Mouse (Mus musculus): ENCODE measurements at regions not wholly inside any gene's neighbourhood (a gene's known extent, or its start where the extent isn't known, plus 50 kb on each side); places are given as distances from the start of the nearest gene placed in this dataset.
"Not testable (repeated sequence)": the region's sequence is repeated elsewhere in the genome, so short reads cannot be mapped to it uniquely, and the experiment has no call there.

DNA sequence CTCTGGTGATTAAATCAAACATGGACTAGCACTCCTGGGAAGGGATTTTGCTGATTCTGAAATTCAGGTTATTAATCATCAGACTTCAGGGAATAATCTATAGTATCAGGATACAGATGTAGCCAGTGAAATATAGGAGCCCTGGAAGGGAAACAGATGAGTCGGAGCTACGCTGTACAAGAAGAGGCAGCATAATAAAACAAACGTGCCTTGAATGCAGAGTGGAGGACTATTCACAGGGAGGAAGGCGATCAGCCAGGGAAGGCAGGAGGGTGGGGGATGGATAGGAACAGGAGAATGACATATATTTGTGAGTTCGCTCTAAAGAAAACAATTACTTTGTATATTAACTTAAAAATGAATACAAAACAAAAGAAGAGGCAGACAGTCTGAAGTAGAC, 286.6 kb upstream of the Got2 start:
- DNase-seq, result no peak

DNA sequence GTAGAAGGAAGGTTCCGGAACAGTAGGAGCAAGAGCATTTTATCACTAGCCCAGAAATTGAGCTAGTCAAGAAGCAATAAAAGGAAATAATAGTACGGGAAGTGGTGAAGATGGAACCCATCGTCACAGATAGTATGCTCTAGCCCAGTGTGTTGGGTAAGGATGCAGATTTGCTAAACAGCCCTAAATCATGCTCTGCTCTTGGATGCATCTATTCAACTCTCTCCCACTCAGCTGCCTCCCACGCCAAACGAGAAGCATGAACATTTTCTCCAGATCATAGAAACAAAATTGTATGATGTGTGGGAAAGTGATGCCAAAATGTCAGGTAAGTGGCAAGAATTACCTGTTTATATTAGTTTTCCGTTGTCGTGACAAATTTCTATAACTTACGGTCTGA, 276.6 kb upstream of the Got2 start:
- no peak for DNase-seq

DNA sequence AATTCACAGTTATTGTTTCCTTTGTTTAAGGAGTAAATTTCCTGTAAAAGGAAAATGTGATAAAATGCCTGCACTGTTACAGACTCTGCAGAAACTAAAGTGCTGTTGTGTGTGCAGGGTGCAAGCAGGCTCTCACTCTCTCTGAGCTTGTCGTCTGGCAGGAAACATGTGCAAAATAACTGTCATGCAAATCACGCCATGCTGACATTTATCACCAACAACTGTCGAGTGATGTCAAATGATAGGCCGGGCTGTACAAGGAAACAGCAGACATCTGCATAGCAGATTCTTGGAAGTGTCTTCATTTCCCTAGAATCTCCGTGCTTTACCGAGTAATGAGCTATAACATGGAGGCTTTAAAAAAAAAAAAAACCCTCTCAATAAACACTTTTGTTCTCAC, 271.6 kb upstream of the Got2 start:
- DNase-seq, result no peak

DNA sequence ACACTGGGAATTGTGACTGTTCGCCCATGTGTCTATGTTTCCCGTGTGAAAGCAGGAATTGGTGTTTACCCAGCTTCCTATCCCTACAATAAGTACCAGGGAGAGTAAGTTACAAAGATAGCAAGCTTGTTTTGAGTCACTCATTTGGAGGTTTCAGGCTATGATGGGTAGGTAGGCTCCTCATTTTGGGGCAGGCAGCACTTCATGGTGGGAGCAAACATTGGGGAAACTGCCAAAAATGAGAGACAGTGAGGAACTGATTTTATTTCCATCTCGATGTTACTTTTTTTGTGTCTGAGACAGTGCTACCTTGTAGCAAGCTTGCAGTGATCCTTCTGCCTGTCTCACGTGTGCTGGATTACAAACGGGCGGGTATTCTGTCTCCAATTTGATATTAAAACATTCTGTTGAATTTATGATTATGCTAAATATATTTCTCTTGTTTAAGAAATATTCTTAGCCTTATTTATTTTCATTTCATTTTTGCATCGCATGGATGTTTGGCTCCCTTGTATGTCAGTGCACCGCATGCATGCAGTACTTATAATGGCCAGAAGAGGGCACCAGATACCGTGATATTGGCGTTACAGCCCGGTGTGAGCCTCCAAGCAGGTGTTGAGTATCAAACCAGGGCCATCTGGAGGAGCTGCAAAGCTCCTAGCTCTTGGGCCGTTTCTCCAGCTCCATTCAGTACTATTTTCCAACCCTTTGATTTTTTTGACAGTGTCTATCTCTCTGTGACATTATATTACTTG, 264.3 kb upstream of the Got2 start:
- peak; percentile 46 for DNase-seq

DNA sequence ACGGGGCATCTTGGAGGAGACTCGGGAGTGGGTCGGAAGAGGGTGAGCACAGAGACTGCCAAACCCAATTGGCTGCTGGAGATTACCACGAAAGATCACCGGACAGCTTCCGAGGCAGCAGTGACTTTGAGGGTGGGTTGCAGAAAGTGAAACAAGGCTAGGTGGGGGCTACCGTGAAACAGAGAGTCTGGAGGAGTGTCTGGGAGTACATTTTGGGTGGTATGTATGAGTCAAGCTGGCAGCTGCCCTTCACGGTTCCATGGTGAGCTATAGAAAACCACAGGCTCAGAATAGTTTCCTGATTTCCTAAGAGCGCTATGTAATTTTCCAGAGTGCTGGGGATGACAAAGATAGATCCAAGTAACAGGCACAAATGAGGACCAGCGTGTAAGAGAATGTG, 263.7 kb upstream of the Got2 start:
- DNase-seq, result no peak

DNA sequence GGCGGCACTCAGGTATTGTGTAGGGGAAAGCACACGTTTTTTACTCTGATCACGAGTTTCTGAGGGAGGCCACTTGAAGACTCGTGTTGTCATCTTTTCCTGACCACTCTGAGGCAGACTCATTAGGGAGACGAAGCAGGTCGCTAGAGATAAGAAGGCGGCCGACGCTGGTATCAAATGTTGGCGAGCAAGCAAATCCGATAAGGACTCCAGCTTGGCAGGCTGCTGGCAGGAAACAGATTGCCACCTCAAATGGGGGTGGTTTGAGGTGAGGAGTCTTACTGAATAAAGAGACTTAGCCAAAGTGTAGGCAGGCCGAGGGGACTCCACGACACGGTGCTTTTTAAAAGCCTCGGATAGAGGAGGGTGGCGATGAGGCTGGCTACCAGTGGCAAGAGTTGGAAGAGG, 262.7 kb upstream of the Got2 start:
- DNase-seq, result no peak

DNA sequence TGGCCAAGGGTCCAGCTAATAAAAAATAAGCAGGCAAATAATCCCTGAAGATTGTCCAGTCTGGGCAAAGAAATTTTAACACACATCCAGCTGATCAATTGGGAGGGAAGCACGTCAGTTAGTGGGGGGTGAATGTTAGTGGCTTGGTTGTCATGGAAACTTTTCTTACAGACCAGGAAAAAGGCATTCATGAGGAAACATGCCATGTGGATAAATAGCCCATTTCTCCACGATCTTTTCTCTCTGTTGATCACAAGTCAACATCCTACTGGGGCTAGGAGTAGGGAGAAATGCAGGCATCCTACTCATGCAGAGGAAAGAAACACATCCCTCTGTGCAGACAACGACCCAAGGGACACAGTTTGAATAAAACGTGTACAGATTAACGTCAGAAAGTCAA, 243.8 kb upstream of the Got2 start:
- DNase-seq, result no peak

DNA sequence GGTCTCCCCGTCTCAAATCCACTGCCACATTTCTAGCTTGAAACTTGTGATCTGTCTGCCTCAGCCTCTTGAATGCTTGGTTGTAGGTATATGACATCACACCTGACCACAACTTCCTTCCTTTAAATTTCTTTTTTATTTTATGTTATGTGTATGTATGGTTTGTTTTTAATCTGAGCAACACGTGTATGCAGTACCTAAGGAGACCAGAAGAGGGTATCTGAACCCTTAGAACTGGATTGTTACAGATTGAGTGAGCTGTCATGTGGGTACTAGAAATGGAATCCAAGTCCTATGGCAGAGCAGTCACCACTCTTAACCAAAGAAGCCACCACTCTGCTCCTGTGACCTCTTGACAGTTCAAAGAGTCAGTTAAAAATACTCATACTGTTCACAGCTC, 240.0 kb upstream of the Got2 start:
- DNase-seq, result no peak

DNA sequence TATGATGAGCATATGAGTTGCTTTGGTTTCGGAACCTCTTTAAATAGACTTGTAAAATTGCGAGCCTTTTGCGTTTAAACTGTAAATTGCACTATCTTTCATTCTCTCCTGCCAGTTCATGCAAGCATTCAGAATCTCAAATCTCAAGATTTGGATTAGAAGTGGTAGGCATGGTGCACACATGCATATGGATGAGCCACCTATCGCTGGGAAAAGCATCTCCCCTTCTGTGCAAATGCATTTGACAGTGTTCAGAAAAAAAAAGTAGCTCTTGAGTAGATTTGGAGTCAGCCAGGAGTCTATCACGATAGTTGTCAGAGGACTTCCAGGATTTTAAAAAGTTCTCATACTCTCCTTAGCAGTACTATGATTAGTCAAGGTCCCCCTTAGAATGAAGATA, 212.5 kb upstream of the Got2 start:
- no peak for DNase-seq

DNA sequence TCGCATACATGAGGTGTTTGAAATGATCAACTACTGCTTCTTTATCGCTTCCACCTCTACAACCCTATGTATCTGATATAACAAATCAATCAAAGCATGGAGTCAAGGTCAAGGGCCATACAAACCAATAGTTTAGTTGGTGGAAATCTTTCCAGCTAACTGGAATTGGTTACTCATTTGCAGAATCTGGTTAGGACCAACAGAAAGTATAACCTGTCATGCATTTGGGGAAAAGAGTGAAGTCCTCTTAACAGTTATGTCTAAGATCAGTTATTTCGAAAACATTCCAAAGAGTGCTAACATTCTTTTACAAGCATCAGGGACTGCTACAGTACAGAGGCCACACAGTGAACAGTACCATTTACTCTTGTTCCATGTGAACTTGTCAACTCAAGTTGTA, 204.6 kb upstream of the Got2 start:
- no peak for DNase-seq

DNA sequence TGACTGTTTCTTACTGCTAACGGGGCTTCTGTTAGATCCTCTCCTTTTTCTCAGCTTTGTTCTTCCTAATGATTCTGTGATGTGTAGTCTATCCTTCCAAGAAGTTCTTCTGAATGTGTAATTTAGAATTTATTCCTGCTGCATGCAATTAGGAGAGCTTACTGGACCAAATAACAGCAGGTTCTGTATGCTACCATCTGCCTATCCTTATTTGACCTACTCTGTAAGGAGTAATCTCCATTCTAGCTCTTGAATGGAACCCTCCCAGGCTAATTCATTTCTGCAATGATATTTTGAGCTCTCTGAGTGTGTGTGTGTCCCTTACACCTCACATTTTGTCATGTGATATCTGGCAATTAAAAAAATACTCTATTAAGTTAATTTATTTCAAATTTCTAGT, 201.9 kb upstream of the Got2 start:
- no peak for DNase-seq

DNA sequence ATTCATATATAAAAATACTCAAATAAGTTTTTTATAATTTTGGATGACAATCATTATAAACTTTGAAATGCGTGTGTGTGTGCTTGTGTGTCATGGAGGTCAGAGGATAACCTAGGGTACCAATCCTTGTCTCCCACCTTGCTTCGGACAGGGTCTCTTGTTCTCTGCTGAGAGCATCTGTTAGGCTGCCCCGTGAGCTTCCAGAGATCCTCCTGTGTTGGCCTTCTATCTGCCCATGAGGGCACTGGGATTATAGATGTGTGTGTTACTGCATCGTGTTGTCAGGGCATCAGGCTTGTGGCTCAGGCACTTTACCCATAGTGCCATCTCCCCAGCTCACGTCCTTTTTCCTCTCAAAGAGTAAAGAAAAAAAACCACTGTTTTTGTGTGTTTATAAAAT, 180.0 kb upstream of the Got2 start:
- DNase-seq, result no peak

DNA sequence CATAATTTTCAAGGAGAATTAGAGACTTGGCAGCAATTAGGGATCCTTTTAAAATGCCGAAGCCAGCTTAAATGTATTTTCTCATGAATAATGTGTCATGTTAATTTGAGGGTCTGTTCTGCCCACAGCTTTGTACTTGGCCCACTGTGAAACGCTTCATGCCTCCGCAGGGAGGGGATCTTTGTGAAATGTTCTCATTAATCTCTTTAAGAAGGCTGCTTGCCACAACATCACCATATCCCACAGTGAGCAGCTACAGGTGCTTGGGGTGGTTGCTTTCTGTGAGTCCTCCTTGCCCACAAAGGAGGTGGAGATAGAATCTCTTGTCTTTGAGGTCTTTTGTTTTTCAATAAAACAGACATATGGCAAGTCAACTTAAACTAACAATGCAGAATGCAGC, 159.3 kb upstream of the Got2 start:
- DNase-seq, result no peak

DNA sequence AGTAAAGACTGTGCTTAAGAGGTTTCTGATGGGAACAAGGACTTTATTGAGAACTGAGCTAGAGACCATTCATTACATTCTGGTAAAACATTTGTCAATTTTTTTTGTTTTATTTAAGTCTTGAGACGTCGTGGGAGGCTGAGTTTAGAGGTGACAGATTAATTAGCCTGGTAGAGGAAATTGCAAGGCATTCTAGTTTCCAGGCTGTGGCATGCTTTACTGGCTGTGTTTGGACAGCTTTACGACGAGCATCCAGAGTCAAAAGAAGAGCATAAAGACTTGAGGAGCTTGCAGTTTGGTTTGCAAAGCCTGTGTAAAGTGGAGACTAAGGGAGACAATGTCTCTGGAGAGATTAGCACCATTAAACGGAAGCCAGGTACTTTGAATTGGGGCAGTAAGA, 154.0 kb upstream of the Got2 start:
- no peak for DNase-seq

DNA sequence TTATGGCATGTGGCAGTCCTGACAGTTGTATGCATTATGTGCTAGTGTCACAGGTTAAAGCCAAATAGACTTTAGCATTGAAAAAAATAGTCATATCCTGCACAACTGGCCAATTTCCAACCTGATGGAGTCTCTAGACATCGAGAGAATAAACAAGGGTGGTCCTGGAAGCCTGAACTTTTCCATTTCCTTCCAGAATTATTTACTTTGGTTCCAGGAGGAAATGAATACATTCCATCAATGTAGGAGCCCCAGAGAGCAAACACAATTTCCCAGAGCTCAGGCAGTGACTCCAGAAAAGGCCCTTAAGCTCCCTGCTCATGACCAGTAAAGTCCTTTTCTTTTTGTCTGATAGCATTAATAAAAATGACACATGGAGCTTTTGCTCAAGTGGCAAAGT, 151.9 kb upstream of the Got2 start:
- no peak for DNase-seq

DNA sequence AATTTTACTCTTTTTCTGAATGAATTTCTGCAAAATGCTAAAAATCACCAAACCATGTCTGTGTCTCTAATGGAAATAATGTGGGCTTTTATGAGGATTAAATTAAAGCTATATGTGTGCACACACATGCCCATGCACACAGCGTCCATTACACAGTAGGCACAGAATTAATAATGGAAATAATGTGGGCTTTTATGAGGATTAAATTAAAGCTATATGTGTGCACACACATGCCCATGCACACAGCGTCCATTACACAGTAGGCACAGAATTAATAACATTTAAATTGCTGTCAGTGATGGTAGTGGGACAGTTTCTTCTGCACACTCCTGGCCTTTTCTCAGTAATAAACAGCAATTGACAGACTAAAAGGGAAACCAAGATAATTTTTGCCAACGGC, 130.4 kb upstream of the Got2 start:
- not testable (repeated sequence) for DNase-seq

DNA sequence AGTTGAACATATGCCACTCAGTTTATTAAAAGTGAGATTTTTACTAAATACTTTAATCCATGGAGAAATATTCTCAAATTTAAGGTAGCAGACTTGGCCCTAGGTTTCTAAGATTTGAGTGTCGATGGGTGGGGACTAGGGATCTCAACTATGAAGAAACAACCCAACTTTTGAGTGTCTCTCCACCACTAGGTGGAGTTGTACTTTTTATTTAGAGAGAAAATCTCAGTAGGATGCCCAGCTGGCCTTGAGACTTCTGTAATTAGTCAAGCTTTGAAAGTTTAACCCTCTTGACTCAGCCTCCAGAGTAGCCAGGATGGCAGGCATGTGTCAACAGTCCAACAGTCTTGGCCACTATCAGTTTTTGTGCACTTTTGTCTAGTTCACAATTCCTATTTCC, 123.7 kb upstream of the Got2 start:
- DNase-seq, result no peak

DNA sequence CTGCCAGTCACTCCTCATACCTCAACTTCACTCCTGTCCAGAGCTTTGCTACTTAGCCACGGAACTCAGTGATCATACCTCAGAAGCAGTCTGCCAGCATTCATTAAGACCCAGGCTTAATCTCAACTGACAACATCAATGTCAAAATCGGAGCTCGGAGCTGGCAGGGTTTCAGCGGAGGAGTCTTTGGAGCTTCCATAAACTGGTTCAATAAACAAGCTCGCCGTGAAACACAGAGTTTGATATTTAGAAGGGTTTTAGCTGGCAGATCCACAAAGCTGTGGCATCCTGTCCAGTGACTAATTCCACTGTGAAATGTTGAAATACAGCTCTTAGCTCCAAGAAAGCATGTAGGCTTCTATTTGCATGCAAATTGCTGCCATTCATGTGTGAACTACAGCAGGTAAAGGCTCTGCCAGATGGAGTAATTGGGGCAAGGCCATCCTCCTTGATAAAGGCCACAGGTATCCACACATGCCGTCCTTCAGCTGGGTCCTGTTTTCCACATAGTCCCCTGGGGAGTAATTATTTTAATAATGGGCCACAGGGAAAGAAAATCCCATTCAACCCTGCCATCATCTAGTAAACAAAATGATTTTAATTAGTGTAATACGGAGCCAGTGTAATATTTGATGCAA, 103.6 kb upstream of the Got2 start:
- DNase-seq, result no peak

DNA sequence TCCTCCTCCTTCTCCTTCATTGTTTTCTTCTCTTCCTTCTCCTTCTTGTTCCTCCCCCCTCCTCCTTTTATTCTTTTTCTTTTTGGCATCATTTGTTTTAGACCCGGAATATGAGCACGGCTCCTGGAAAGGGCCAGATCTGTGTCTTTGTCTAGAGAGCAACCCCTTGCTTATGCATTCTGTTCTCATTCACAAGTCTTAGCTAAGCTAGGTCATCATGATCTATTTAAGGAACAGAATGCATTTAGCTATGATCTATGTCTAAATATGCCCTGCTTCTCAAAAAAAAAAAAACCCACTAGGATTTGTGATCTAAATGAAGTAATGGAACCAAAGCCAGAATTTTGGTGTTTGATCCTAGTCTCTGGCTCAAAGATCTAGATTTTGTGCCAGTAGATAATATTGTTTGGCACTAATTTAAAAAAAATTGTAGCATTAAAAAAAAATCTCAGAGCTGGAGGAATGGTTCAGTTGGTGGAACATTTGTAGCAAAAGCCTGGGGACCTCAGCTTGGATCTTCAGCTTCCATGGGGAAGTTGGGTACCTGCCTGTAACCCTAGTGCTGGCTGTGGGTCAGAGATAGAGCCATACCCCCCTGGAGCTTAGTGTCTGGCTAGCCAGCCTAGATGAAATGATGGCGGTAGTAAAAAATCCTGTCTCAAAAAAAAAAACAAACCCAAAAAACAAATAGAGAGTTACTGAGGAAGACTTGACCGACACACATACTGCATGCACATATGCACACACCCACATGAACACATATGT, 100.5 kb upstream of the Got2 start:
- DNase-seq, result no peak

DNA sequence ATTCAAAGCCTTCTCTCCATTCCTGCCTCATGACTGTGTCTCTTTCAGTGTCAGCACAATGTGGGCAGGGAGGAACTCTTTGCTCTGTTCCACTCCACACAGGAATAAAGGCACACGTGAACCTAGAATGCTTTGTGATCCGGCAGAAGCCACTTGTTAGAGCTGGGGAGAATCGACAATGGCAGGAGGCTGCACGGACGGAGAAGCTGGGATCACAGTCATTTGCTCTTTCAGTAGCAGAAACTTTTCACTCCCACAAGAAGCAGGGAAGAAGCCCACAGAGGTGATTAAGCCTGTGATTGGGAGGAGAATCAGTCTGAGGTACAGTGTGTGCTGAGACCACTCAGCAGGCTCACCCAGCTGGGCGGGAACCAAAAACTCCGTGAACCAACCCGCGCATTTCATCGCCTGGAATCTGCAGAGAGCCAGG, 98.7 kb upstream of the Got2 start:
- DNase-seq, result no peak

DNA sequence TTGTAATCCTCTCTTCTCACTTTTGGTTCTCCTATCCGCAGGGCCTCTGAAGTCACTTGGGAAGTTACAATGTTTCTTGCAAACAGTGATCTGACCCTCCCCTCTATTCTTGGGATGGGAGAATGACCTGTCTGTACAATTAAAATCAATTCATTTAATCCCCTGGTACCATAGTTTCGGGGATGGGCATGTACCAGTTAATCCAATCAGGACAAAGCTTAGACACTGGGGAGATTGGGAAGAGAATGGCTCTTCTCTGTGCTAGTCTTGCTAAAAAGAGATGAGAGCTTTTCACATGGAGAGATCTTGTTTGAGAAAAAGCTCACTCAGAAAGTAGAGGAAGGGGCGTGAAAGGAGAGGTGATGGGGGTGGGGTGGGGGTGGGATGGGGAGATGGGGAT, 98.1 kb upstream of the Got2 start:
- DNase-seq, result no peak

DNA sequence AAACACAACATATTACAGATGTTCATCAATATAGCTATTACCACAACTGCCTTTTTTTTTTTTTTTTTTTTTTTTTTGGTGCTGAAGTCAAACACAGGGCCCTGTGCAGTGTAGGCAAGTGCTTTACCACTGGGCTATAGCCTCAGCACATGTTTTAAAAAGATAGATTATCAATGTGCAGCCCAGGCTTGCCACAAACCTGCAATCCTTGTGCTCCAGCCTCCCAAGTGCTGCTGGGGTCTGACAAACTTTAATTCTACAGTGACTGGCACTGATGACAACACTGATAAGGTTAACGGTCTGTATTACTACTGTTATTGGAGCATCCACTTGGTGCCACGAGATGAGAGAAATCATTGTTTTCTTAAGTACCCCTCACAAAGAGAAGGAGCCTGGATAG, 95.3 kb upstream of the Got2 start:
- DNase-seq, result no peak

DNA sequence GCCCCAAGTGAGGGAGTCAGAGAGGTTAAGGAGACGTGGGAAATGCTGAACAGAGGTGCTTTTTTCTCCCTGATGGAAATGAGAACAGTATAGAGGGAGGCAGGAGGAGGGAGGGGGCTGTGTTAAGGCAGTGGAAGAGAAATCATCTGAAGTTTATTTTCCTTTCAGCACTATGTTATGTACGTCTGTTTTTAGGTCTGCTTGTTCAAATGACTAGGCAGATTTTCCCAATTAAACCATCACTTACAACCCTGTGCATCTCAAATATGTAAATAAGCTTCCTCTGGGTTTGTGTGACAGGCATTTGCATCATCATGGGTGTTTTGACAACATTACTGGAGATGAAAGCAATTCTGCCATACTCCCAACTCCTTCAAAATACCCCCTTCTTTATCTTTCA, 92.1 kb upstream of the Got2 start:
- no peak for DNase-seq

DNA sequence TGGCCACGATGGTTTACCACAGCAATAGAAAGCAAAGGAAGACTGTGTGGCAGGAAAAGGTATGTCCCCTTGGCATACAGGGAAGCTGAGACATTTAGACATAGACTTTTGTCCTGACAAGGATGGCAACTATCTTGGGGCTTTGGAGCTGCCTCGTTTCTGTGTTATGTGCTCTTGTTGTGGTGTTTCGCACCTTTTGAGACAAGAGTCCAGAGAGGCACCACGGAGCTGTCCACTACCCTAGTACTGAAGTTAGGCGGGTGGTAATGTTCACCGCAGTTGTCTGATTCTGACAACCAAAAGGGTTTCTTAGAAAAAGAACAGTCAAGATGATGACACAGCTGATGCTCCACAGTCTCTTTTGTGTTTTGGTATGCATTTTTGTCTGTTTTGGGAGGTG, 90.9 kb upstream of the Got2 start:
- peak; percentile 6 for DNase-seq

Measured in gastrocnemius, postnatal 10 days (tissue).